Mouse (Mus musculus) stomach, postnatal 0 days (tissue): ENCODE data around the gene Klc4.

ENCODE experiments used
- CTCF ChIP-seq: IDR thresholded peaks from 2 replicates; pipeline ENCODE4 v1.5.1; 2016; ENCODE audit warnings: antibody characterized with exemption, low read depth, mild to moderate bottlenecking, moderate library complexity
- EP300 ChIP-seq: optimal IDR thresholded peaks from 2 replicates; pipeline ENCODE3; 2016; ENCODE audit warnings: antibody characterized with exemption

DNA sequence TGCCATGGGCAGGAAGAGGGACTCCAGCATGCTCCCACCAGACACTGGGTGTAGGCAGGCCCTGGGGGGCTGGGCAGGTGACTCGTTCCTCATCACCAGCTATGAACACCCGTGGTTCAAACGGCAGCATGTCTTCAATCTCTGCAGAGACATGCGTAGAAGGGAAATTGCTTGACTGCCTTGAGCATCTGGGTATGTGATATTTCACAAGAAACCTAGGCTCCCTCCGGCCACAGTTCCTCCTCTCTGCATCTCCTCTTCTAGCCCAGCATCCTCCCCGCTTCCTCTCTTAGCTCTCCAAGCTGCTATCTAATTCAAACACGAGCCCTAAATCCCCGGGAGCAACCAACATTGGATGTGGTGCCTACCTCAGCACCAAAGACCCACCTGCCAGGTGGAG lies 59.5 kb downstream of the Klc4 start:
- no peak for TF ChIP-seq CTCF
- TF ChIP-seq EP300, result no peak
